Mouse (Mus musculus) layer of hippocampus, adult 18-20 months (tissue): ENCODE measurements around the gene Olfr1447. TPM values are rescaled to one million over a fixed set of nuclear protein-coding genes. Genes with fewer than 3 reads are reported as not detected.

Experiments used
- DNase-seq, 2 experiments: peaks; one replicate each; pipeline ENCODE4 v3.0.0; 2022; ENCODE audit warnings: low spot score in 2 of 2
- long read RNA-seq: library from polyadenylated mRNA; stranded (forward); transcript quantifications from one replicate; pipeline ENCODE4 v2.0.0, GENCODE M21; 2021
- total RNA-seq, 2 experiments: library from RNA; stranded (reverse); gene quantifications; 2 replicates each; pipeline ENCODE4 v1.2.3; 2021

The Olfr1447 gene
- not detected for total RNA-seq
- long read RNA-seq, result 0 reads

DNA sequence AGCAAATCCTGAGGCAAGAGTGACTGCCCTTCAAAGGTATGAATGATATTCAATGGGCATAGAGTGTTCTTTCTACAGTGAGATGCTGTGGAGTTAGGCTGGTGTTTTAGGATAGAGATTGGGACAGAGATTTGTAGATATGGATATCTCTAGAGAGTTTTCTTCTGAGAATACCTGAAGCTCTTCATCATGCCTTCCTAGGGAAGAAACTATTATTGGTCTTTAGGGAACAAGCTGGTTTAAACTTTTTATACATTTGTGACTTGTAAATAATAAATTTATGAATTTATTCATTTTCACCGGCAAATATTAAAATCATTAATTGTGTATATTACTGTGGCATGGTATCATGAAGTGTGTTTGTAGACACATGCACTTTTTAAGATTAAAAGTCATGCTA is at the start of gene Olfr1447:
Olfr1447 (minus strand) TSS at position 101 of the 400 bp plus-strand sequence.
- no peak for DNase-seq

DNA sequence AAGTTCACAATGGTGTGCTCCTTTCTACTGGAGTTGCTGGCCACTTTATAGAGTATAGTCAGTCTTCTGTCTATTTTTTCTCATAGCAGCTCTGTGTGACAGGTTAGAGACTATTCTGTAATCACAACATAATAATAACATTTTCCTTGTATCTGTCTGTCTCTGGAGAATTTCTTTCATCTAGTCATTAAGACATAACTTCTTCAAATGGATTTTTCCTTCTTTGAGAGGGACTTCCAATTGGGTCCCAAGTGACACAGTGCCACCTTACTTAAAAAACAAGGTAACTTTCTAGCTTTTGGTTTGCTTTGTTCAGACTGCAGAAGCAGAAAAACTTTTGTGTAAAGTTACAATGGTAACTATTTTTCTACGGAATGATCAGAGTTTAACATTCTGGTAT is 46.4 kb upstream of the Olfr1447 start, which contains the start of gene Olfr1450:
Olfr1450 (plus strand) TSS at position 301 of the 400 bp plus-strand sequence.
- no peak for DNase-seq

DNA sequence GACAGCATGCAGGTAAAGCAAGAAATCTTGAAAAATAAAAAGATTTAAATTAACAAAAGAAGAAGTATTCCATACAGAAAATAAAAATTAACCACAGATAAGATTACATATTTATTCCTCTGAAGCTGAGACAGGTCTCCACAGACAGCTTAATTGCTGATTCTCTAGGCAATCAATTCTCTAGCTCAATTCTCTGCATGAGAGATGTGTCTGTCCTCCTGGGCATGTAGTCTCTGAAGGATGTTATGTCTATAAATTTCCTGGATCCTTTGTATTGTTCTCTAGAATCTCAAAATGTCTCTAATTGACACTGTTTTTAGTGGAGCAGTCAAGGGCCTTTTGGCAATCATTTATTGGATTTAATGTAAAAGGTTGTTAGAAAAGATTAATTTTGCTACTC is 27.0 kb upstream of the Olfr1447 start, which contains the start of gene Olfr1449:
Olfr1449 (plus strand) TSS at position 301 of the 400 bp plus-strand sequence.
- DNase-seq, result no peak

DNA sequence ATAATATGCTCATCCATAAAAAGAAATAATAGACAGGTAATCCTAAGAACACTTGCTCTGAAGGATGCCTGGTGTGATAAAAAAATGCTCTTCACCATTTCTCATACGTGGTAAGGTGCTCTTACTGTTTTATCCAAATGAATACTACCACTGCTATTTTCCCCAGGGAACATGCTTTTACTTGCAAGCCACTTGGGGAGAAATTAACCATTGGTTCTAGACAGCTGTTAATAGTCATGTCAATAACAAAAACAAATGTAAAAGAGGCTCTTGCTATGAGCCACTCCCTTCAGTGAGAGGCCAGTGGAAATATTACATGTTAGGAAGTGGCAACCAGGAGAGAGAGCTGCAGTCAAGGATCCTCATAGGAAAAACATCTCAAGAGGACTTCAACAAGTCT is 20.8 kb upstream of the Olfr1447 start, which contains the start of gene Olfr1448:
Olfr1448 (minus strand) TSS at position 101 of the 400 bp plus-strand sequence.
- DNase-seq, result no peak

DNA sequence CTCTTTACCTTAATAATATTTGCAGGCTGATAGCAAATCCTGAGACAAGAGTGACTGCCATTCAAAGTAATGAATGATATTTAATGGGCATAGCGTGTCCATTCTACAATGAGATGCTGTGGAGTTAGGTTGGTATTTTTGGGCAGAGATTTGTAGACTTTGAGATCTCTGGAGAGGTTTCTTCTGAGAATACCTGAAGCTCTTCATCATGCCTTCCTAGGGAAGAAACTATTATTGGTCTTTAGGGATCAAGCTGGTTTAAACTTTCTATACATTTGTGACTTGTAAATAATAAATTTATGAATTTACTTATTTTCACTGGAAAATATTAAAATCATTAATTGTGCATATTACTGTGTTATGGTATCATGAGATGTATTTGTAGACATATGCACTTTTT is 10.1 kb downstream of the Olfr1447 start, which contains the start of gene Olfr1446:
Olfr1446 (minus strand) TSS at position 101 of the 400 bp plus-strand sequence.
- DNase-seq, result no peak

DNA sequence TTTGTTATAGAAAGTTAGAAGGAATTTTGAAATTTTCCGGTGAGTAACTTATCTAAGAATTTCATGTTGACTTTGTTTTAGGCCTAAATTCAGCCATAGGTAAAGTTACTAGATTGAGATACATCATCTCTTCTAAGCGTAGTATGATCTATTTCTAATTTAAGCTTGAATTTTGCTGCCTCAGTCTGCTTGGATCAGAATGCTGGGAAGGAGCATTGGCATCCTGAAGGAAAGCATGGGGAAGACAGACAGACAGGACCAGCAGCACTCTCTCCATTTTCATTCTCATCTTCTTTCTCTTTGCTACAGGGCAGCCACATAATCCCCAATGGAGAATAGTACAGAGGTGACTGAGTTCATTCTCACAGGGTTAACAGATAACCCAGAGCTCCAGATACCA is 20.0 kb downstream of the Olfr1447 start, which contains the start of gene Olfr1445:
Olfr1445 (plus strand) TSS at position 301 of the 400 bp plus-strand sequence.
- no peak for DNase-seq

DNA sequence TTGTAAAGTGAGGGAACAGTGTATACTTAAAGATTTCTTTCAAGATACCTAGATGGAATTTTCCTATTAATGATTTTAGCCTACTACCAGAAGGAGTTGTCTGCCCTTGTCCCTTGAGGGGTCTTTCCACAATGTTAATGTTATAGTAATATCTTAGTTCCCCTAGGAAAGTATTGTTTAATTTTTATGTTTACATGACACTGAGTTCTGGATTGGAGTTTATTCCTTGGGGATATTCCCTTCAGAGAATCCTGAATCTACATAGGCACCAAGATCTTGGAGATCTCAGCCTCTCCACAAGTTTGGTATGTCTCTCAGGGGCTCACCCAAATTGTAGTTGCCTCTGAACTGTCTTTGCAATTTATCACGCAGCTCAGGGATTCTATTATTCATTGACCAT is 46.6 kb downstream of the Olfr1447 start, which contains the start of gene Olfr1444:
Olfr1444 (plus strand) TSS at position 301 of the 400 bp plus-strand sequence.
- no peak for DNase-seq

Other genes starting within 250 kb of the Olfr1447 start
- gene Olfr1442, start 233.3 kb downstream of the Olfr1447 start, total RNA-seq, result not detected
- not detected for gene Olfr1443, start 225.6 kb downstream of the Olfr1447 start, total RNA-seq
- not detected for gene Keg1, start 208.0 kb downstream of the Olfr1447 start, total RNA-seq
- 1 to 10 TPM; 2.7 to 3.1 TPM for gene Cntf, start 138.1 kb downstream of the Olfr1447 start, total RNA-seq
- gene Zfp91, start 107.6 kb downstream of the Olfr1447 start, total RNA-seq, result 10 to 100 TPM; 84.6 to 90.8 TPM
- 1 to 10 TPM; 1.0 to 1.9 TPM for gene Lpxn, start 107.5 kb downstream of the Olfr1447 start, total RNA-seq
- not detected for gene Gm5244, start 57.1 kb downstream of the Olfr1447 start, total RNA-seq
- not detected for gene Olfr1444, start 46.5 kb downstream of the Olfr1447 start, total RNA-seq
- not detected for gene Olfr1445, start 19.9 kb downstream of the Olfr1447 start, total RNA-seq
- gene Olfr1446, start 10.2 kb downstream of the Olfr1447 start, total RNA-seq, result not detected
- gene Olfr1448, start 20.7 kb upstream of the Olfr1447 start, total RNA-seq, result not detected
- gene Olfr1449, start 27.1 kb upstream of the Olfr1447 start, total RNA-seq, result not detected
- not detected for gene Olfr1450, start 46.5 kb upstream of the Olfr1447 start, total RNA-seq
- not detected for gene Olfr1451, start 91.3 kb upstream of the Olfr1447 start, total RNA-seq
- not detected for gene Olfr1453, start 124.6 kb upstream of the Olfr1447 start, total RNA-seq
- not detected for gene Olfr1454, start 156.9 kb upstream of the Olfr1447 start, total RNA-seq
- gene Olfr1457, start 194.1 kb upstream of the Olfr1447 start, total RNA-seq, result not detected
- not detected for gene Olfr1458, start 203.0 kb upstream of the Olfr1447 start, total RNA-seq
- gene Olfr1459, start 245.8 kb upstream of the Olfr1447 start, total RNA-seq, result under 1 TPM; 0.17 to 0.18 TPM